Mouse (Mus musculus) megakaryocyte, embryonic 14.5 days (primary cell): ENCODE data around the gene Rhobtb3. TPM values are rescaled to one million over a fixed set of nuclear protein-coding genes. Genes with fewer than 3 reads are reported as not detected.
"Not testable (repeated sequence)": the region's sequence is repeated elsewhere in the genome, so short reads cannot be mapped to it uniquely, and the experiment has no call there.

ENCODE experiments used
- H3K27me3 ChIP-seq: replicated peaks from 2 replicates; pipeline ENCODE3; 2012; ENCODE audit warnings: inconsistent platforms
- H3K36me3 ChIP-seq: replicated peaks from 2 replicates; pipeline ENCODE3; 2012; ENCODE audit warnings: low read length, inconsistent platforms, mixed read lengths
- H3K4me1 ChIP-seq: 2 replicates; pipeline ENCODE4 v1.6.1; 2012; ENCODE audit warnings: inconsistent platforms
- H3K4me3 ChIP-seq: replicated peaks from 2 replicates; pipeline ENCODE3; 2012; ENCODE audit warnings: moderate library complexity, mild to moderate bottlenecking, inconsistent platforms
- H3K9me3 ChIP-seq: 2 replicates; pipeline ENCODE4 v1.6.1; 2012; ENCODE audit warnings: inconsistent platforms
- FLI1 ChIP-seq: IDR thresholded peaks from 2 replicates; pipeline ENCODE4 v1.6.1; 2012; ENCODE audit warnings: low read length, inconsistent platforms, mixed read lengths
- GATA1 ChIP-seq: IDR thresholded peaks from 3 replicates; pipeline ENCODE4 v1.6.1; 2012; ENCODE audit warnings: mixed read lengths, low read length, inconsistent platforms, borderline replicate concordance
- polyA plus RNA-seq: library from polyadenylated mRNA; stranded (reverse); fragments of >175 nt; gene quantifications from 2 replicates; pipeline ENCODE4 v1.2.3, GENCODE M21; 2012; ENCODE audit warnings: low replicate concordance; ENCODE audit not compliant: insufficient read depth

The Rhobtb3 gene
- polyA plus RNA-seq, 1 experiment: 0.74 TPM

DNA sequence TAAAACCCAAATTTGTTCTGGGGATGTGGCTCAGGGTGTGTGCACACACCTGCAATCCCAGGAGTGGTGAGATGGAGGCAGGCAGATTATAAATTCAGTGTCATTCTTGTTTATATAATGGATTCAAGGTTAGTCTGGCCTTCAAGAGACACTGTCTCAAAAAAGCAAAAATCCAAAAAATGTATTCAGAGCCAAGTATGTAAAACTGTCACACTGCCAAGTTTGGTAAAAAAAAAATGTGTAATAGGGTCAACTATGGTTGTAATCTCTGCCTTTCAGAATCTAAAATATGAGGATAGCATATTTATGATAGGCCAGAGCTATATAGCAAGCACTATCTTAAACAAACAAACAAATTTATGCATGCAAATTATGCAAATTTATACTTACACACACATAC is 15.8 kb downstream of the Rhobtb3 start:
- H3K27me3 ChIP-seq: no peaks in the 10 kb centered on the region
- no peak overlapping the region for H3K4me3 ChIP-seq
- no peaks in the 10 kb centered on the region for H3K9me3 ChIP-seq
- peaks cover 6% of the 10 kb centered on the region for H3K4me1 ChIP-seq
- TF ChIP-seq FLI1 (no peak), GATA1 (no peak)
- no peaks in the 10 kb centered on the region for H3K36me3 ChIP-seq

DNA sequence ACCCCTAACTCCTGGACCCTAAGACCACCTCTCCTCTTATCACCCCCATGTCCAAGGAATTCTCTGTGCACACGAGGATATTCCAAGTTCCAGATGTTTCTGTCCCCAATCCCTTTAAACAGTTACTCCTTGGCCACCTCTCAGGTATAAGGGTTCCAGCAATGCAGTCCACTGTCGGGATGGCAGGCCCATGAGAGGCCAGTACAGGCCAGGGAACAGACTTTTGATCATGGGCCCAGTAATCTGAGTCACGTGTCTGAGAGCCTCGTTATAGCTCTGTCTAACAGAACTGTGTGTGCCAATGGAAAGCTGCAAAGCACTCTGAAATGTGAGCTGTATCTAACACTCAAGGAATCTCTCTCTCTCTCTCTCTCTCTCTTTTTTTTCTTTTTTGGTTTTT is 29.6 kb downstream of the Rhobtb3 start:
- no peak for TF ChIP-seq GATA1
- TF ChIP-seq FLI1: no peak
- Histone ChIP-seq H3K36me3 (peaks cover 61% of the 10 kb centered on the region), H3K9me3 (peaks cover 4% of the 10 kb centered on the region; the same call in 1 of the 2 replicates), H3K4me3 (no peak overlapping the region), H3K27me3 (no peaks in the 10 kb centered on the region), H3K4me1 (peaks cover 16% of the 10 kb centered on the region)

DNA sequence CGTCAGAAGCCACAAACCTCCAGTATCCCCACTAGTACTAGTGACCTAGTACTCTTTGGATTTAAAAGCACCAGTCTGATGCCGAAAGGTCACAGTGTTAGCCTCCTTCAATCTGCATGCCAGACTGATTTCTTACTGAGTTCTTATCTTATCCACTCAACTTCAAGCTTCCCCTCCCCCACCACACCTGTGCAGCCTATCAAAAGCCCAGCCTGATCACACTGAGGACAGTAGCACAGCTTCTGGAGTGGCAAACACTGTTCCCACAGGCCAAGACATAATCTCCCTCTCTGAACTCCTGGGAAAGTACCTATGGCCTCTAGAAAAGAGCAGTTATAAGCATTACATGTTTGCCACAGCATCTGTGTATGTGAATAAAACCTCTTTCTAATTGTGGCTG is 35.5 kb downstream of the Rhobtb3 start:
- Histone ChIP-seq H3K27me3 (no peaks in the 10 kb centered on the region), H3K36me3 (peaks cover 22% of the 10 kb centered on the region), H3K4me3 (no peak overlapping the region), H3K4me1 (0 out of 2 replicates have a peak, but pooled peaks cover 5% of the 10 kb centered on the region), H3K9me3 (no peaks in the 10 kb centered on the region)
- TF ChIP-seq FLI1: no peak

DNA sequence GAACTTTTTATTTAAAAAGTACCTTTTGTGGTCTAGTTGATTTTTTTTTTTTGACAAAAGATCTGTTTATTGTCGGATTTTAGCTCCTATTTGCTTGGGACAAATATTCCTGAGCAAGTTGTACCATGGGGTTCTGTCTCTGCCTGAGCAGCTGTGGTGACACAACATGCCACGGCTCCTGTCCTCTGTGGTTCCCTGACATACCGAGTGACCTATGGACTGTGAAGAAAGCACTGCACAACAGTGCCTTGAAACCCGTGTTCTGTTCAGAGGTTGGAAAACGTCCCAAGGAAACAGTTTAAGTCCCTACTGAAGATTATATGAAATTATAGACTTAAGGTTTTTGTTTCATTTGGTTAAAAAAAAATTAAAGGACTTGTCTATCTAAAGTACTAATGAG is 36.6 kb downstream of the Rhobtb3 start:
- Histone ChIP-seq H3K36me3 (peaks cover 24% of the 10 kb centered on the region), H3K4me1 (0 out of 2 replicates have a peak, but pooled peaks cover 5% of the 10 kb centered on the region), H3K4me3 (no peak overlapping the region), H3K27me3 (no peaks in the 10 kb centered on the region), H3K9me3 (no peaks in the 10 kb centered on the region)
- no peak for TF ChIP-seq GATA1
- TF ChIP-seq FLI1: no peak

DNA sequence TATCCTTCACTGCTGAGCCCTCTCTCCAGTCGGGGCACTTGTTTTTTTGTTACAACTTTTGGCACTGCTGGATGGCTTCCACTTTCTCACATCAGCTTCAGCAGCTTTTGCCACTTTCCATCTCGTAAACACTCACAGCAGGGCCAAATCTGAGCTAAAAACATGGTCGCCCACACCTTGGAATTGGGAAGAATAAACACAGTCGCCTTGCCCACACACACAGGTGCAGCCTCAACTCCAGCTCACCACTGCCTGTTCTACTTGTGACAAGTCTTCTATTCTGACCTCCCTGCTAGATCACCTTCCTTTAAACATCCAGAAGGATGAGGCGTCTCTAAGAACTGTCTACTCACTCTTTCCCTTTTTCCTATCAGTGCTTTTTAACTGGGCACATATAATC is 39.1 kb downstream of the Rhobtb3 start:
- H3K4me3 ChIP-seq: no peak overlapping the region
- no peaks in the 10 kb centered on the region for H3K4me1 ChIP-seq
- H3K36me3 ChIP-seq: peaks cover 11% of the 10 kb centered on the region
- TF ChIP-seq GATA1: no peak
- TF ChIP-seq FLI1: no peak
- no peaks in the 10 kb centered on the region for H3K27me3 ChIP-seq
- no peaks in the 10 kb centered on the region for H3K9me3 ChIP-seq

DNA sequence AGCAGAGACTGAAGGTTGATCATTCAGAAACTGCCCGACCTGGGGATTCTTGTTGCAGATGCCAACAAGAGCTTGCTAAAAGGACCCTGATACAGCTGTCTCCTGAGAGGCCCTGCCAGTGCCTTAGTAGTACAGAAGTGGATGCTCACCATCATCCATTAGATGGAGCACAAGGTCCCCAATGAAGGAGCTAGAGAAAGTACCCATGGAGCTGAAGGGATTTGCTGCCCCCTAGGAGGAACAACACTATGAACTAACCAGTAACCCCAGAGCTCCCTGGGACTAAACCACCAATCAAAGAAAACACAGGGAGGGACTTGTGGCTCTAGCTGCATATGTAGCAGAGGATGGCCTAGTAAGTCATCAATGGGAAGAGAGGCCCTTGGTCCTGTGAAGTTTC is 42.8 kb downstream of the Rhobtb3 start:
- not testable (repeated sequence) for H3K4me3 ChIP-seq, H3K4me1 ChIP-seq, H3K27me3 ChIP-seq, H3K9me3 ChIP-seq, H3K36me3 ChIP-seq

DNA sequence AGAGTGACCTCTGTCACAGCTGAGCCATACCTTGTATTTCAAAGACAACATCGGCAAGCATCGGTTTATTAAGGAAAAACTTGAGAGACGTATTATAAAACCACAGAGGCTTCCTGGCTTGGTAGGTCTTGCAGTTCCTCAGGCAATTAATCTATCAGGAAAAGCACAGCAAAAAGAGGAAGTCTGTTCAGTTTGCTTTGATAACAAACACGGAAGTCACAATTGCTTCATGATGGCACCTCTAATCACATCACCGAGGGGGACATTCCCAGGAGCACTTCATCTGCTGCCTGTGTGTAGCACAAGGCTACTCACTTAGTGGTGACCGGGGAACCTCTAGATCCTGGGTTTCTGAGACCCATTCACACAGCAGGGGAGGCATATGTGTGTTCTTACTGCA is 50.8 kb downstream of the Rhobtb3 start:
- Histone ChIP-seq H3K36me3 (peaks cover 12% of the 10 kb centered on the region), H3K27me3 (no peaks in the 10 kb centered on the region), H3K9me3 (no peaks in the 10 kb centered on the region), H3K4me1 (0 out of 2 replicates have a peak, but pooled peaks cover 3% of the 10 kb centered on the region), H3K4me3 (no peak overlapping the region)
- TF ChIP-seq FLI1: no peak
- TF ChIP-seq GATA1: no peak

DNA sequence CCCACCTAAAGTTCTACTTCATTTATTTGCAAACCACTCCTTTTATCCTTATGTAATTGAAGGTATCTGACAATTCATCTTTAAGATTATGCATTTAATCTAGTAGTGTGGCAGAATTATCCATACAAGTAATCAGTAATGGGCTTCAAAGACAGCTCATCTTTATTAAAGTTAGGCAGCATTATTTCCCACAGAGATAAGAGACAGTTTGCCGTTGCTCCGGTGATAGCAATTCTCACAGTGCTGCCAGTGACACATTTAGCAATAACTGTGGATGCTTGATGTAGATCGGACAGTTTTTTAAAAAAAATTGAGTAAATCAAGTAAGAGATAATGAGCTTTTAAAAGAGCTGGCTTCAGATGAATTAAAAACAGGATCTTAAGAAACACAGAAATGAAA is 51.4 kb downstream of the Rhobtb3 start:
- Histone ChIP-seq H3K36me3 (peaks cover 12% of the 10 kb centered on the region), H3K27me3 (no peaks in the 10 kb centered on the region), H3K9me3 (no peaks in the 10 kb centered on the region), H3K4me3 (no peak overlapping the region), H3K4me1 (0 out of 2 replicates have a peak, but pooled peaks cover 3% of the 10 kb centered on the region)
- TF ChIP-seq GATA1 (no peak), FLI1 (no peak)

DNA sequence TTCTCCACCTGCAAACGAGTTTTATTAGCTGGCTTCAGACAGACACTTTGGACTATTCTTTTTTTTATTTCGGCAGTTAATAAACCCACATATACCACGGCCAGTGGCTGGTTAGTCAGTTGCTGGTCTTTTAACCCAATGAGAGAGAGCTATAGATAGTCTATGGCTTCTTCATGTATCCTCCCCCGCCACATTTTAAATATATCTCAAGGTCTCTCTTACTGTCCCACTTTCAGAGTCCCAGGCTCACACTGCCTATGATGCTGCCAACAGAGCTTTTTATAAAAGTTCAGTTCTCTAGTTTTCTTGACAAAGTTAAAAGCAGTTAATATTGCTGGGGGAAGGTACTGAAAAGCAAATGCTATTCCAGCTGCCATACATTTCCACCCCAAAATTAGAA is 51.9 kb downstream of the Rhobtb3 start:
- 0 out of 2 replicates have a peak, but pooled peaks cover 3% of the 10 kb centered on the region for H3K4me1 ChIP-seq
- no peak for TF ChIP-seq FLI1
- no peak for TF ChIP-seq GATA1

DNA sequence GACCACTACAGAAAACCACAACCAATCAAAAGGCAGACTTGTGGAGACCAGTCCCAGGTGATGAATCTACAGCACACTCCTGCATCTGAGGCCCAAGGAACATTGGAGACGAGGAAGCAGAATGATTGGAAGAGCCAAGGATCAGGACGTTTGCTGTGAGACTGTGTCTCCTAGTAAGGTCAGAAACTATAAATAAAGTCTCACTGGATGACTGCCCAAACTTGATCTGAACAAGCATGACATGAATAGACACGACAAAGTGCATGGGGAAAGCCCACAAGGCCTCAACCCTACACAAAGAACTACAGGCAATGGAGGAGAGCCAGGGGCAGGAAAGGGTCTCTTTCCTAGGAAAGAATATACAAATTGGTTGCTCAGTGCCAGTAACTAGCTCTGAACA is 59.9 kb downstream of the Rhobtb3 start:
- Histone ChIP-seq H3K27me3 (no peaks in the 10 kb centered on the region), H3K9me3 (no peaks in the 10 kb centered on the region), H3K4me3 (no peak overlapping the region), H3K4me1 (peaks cover 12% of the 10 kb centered on the region), H3K36me3 (peaks cover 13% of the 10 kb centered on the region)
- no peak for TF ChIP-seq GATA1
- no peak for TF ChIP-seq FLI1

More for the DNA sequence above, 51.9 kb downstream of the Rhobtb3 start:
- H3K27me3 ChIP-seq: no peaks in the 10 kb centered on the region
- H3K9me3 ChIP-seq: no peaks in the 10 kb centered on the region
- peaks cover 12% of the 10 kb centered on the region for H3K36me3 ChIP-seq
- H3K4me3 ChIP-seq: no peak overlapping the region

DNA sequence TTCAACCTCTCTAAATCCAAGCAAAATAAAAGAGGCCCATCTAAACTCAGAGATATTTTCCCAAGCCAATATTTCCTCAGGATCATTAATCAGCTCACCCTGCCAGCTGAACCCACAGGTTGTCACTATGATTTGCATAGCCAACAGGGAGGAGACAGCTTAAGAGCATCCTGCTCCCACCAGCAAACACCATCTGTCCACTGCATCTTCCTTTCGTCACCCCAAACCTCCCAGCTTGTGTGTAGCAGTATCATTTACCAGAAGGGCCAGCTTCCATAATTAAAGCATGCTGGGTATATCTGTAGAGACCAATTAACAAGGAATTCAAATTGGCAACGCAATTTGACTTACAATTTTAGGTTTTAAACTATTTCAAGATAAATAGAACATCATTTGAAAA is 63.2 kb downstream of the Rhobtb3 start:
- peaks cover 24% of the 10 kb centered on the region for H3K36me3 ChIP-seq
- TF ChIP-seq FLI1 (no peak), GATA1 (no peak)
- no peaks in the 10 kb centered on the region for H3K27me3 ChIP-seq
- H3K4me3 ChIP-seq: no peak overlapping the region
- H3K9me3 ChIP-seq: no peaks in the 10 kb centered on the region
- H3K4me1 ChIP-seq: peaks cover 12% of the 10 kb centered on the region

DNA sequence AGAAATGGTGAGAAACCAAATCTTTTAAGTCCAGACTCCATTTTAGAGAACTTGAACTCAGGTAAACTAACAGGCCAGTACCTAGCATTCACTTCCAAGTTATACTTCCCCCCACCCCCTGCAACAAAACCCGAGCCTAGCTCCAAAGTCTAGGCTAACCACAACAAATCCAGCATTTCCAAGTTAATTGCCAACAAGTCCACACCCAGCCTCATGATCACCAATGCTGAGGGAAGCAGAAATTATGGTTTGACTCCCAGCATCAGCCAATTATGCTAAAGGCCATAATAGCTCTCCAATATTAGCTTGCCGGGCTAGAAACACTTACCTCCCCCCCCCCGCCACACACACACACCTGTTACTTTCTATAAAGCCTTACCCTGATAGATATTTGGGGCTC is 64.0 kb downstream of the Rhobtb3 start:
- H3K36me3 ChIP-seq: peaks cover 26% of the 10 kb centered on the region
- H3K4me3 ChIP-seq: no peak overlapping the region
- no peaks in the 10 kb centered on the region for H3K9me3 ChIP-seq
- TF ChIP-seq FLI1 (no peak), GATA1 (no peak)
- H3K27me3 ChIP-seq: no peaks in the 10 kb centered on the region
- H3K4me1 ChIP-seq: peaks cover 12% of the 10 kb centered on the region
